Mouse (Mus musculus) heart, postnatal 25 days (tissue): ENCODE measurements around the gene Sox10. TPM values are rescaled to one million over a fixed set of nuclear protein-coding genes. Genes with fewer than 3 reads are reported as not detected.

Experiments used
- DNase-seq: peaks from one replicate; pipeline ENCODE4 v3.0.0; 2022; ENCODE audit warnings: low spot score
- intact Hi-C: fragments of 180-260 bp; cut with DNase I; formaldehyde crosslinking; loops from one replicate; pipeline ENCODE4 v1.15.1; 2025
- total RNA-seq, 2 experiments: library from RNA; stranded (reverse); gene quantifications; 2 replicates each; pipeline ENCODE4 v1.2.3; 2021

Gene Sox10
- total RNA-seq, 2 experiments from 2014 or later = 0.92 to 1.3 TPM

DNA sequence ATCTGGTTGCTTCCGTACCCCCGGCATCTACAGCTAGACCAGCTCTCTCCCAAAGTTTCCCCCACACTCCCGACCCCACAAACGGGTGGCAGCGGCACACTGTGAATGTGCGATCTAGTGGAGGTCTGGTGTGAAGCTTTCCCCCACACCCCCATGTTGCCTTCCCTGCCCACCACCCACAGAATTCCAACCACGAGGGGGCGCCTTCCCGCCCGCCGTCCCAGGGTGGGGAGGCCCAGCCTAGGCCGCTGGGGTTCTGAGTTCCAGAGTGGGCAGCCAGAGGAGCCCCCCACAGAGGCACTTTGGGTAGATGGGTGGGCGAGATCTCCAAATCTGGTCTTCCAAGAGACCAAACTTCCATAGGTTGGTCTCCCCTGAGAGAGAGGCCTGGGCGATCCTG lies 2.2 kb downstream of the Sox10 start:
- no peak for DNase-seq

DNA sequence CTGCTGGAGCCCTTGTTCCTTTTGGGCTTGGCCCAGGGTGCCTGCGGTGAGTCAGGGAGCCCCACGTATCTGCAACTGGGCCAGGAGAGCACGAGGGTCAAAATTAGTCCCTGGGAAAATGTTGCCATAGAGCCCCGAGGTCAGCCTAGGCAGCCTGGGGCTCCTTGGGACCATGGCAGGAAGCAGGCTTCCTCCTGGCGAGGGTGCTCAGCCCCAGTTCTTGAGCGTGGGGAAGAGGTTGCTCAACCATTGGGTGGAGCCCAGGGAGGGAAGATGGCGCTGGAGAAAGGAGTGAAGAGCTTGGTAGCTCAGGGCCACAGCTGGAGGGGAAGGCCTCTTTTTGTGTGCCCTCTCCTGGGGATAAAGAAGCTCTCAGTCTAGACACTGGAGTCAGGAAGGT lies 2.7 kb downstream of the Sox10 start:
- intact Hi-C loops = no loop called here
- no peak for DNase-seq

More for the DNA sequence above, 2.2 kb downstream of the Sox10 start:
- intact Hi-C loops = no loop called here

DNA sequence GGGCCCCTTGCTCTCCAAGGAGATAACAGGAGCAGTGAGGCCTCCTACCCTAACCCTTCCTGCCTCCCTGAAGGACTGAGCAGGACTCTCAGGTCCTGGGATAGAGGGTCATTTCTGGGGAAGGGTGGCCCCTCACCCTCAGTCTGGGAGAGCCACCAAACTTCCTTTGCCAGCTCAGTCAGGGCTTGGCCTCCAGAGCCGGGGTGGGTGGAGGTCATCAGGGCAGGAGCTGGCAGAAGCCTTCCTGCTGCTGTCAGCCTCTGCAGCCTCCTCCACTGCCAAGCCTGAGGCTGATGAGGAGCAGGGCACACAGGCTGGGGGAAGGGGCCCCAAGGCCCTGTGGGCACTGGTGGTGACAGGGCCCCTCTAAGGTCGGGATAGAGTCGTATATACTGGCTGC lies 9.5 kb downstream of the Sox10 start:
- DNase-seq = no peak

DNA sequence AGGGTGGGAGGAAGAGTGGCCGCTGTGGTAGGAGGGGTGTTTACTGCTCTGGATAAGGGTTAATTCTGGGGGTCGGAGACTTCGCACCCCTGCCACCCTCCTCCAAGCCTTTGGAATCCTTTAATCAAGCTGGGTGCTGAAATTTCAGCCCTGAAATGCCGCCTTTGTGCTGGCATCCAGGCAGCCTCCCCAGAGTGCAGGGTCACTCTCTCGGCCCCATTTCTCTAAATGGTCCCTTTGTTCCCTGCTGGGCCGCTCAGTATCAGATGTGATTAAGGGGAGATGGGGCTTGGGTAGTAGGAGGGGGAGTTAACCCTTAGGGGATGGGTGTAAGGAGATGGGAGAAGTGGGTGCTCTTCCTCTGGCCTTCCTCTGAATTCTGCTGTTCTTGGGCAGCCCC lies 12.3 kb downstream of the Sox10 start:
- intact Hi-C loops = no loop called here
- no peak for DNase-seq

More for the DNA sequence above, 9.5 kb downstream of the Sox10 start:
- intact Hi-C loops = no loop called here

DNA sequence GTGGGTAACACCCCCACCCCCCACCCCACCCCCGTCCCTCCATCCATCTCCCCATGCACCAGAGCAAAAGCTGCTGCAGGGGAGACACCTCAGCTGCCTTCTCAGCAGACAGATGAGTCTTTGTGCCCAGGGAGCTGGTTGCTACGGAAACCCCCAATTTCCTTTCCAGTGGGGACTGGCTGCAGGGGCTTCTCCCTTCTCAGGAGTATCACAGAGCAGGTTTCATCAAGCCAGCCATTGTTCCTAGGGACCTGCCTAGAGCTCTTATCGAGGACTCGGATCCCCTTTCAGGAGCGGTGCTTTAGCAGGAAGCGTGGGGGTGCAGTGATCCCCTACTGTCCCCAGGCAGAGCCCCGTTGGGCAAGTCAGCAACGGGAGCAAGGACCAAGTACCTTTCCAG lies 13.2 kb downstream of the Sox10 start:
- intact Hi-C loops = no loop called here
- DNase-seq = no peak

DNA sequence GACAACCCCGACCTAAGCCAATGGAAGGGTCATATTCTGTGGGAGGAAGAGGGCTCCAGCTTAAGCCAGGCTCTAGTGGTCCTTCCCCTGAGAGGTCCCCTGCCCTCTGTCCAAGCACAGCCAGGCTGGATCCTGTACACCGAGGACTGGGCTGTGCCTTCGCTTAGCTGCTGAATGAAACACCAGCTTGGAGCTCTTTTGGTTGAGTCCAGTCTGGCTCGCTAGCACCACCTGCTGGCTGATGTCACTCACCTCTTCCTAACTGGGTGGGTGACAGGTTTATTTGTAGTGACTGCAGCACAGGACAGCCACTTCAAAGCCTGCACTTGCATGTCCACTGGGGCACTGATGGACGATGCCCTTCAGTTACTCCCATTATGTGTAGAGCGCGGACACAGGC lies 16.5 kb downstream of the Sox10 start:
- intact Hi-C loops = loop anchor here (1.0 kb wide), 2 partner anchors 55 to 111 kb away; no protein-coding TSS in a partner anchor
- DNase-seq = peak; percentile 43

DNA sequence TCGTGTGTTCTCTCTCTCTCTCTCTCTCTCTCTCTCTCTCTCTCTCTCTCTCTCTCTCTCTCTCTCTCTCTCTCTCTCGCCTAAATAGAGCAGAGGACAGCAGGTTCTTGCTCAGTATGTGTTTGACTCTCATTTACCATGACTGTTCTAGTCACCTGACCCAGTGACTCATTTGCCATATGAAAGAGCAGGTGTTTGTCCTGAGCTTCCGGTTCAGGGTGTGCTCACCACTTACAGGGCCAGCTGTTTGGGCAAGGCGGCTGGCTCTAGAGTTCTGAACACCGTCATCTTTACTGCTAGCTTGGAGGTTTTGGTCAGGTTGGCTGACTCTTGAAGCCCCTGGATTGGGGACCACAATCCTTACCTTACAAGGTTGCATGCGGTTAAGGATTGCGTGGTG lies 19.5 kb downstream of the Sox10 start:
- DNase-seq = no peak
- intact Hi-C loops = no loop called here

DNA sequence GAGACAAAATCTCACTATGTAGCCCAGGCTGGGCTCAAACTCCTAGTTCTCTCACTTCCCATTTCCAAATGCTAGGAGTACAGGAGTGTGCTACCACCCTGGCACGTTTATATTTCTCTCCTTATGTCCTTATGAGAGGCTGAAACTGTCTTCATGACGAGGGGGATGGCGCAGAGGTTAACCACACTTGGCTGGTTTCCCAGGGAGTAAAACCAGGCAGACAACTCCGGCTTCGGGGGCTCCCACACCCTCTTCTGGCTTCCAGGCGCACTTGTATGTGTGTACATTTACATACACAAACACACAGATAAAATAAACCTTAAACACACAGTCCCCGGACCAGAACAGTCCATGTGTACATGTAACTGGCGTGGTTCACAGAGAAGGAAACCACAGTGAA lies 21.0 kb downstream of the Sox10 start:
- intact Hi-C loops = no loop called here
- no peak for DNase-seq

DNA sequence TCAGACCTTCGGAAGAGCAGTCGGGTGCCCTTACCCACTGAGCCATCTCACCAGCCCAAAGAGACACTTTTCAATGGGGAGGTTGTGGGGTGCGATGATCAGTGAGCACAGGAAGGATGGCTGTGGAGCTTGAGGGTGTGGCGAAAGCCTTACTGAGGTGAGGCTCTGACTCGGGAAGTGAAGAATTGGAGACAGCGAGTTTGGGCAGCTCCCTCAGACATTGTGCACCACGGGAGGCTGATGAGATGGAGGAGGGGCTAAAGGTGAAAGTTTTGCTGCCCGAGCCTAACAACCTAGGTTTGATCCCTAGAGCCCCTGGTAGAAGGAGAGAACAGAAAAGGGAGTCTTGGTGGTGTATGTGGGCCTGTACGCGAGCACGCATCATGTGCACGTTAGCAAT lies 21.7 kb downstream of the Sox10 start:
- intact Hi-C loops = no loop called here
- DNase-seq = no peak

DNA sequence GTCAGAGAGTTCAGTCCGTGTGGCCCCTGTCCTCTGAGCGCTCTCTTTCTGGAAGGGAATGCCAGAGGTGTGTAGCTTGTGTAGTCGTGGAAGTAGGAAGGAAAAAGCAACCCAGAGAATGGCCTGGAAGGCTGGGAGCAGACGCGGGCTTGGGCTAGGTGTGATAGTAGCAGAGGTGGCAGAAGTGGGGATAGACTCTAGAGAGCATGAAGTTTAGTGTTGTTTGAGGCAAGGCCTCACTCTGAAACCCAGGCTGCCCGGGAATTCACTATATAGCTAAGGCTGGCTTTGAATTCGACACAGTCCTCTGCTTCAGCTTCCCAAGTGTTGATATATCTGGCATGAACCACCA lies 23.5 kb downstream of the Sox10 start:
- intact Hi-C loops = loop anchor here (2.0 kb wide), 1 partner anchor 105 kb away; no protein-coding TSS in a partner anchor
- no peak for DNase-seq

DNA sequence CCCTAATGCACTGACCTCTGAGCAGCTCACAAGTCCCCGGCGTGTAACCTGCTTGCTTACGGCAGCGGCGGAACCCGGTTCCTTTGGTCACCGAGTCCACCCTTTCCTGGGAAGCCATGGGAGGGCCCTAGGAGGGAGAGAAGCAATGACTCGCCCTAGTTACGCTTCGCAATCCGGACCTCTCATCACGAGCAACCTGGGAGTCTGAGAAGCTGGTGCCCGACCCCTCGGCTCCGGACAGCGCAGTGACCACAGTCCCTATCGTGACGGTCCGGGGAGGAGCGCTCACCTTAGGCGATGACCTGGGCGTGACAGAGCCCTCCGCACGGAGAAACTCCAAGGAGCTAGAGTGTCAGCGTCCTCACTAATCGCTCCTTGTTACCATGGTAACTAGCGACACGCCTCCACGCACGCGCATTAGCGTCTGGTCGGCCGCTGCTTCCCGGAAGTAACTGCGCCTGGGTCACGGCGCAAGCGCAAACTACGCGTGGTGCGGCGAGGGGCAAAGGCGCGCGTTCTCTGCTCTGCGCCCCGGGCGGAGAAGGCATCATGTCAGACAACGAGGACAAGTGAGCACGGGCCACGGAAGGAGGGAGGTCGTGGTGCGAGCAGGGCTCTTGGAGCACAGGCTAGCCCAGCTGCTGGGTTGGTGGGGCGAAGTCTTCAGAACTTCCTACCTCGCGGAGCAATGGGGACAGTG lies 24.0 kb downstream of the Sox10 start, which contains the start of the genes Polr2f and 1700088E04Rik:
Polr2f (plus strand) TSS at position 144 of the 700 bp plus-strand sequence.
1700088E04Rik (minus strand) TSS at position 388 of the 700 bp plus-strand sequence.
- intact Hi-C loops = loop anchor here (2.0 kb wide), 1 partner anchor 104 kb away; no protein-coding TSS in a partner anchor
- DNase-seq = peak; percentile 86

DNA sequence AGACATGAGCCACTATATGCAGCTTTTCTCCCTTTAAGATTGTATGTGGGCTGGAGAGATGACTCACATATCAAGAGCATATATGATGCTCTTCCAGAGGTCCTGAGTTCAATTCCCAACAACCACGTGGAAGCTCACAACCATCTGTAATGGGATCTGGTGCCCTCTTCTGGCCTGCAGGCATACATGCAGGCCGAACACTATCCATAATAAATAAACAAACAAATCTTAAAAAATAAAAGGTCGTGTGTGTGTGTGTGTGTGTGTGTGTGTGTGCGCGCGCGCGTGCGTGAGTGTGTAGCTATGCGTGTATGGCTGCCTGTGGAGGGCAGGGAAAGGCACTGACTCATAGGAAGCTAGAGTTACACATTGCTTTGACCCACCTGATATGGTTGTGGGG lies 25.4 kb downstream of the Sox10 start:
- DNase-seq = no peak
- intact Hi-C loops = loop anchor here (2.0 kb wide), 1 partner anchor 103 kb away; no protein-coding TSS in a partner anchor

DNA sequence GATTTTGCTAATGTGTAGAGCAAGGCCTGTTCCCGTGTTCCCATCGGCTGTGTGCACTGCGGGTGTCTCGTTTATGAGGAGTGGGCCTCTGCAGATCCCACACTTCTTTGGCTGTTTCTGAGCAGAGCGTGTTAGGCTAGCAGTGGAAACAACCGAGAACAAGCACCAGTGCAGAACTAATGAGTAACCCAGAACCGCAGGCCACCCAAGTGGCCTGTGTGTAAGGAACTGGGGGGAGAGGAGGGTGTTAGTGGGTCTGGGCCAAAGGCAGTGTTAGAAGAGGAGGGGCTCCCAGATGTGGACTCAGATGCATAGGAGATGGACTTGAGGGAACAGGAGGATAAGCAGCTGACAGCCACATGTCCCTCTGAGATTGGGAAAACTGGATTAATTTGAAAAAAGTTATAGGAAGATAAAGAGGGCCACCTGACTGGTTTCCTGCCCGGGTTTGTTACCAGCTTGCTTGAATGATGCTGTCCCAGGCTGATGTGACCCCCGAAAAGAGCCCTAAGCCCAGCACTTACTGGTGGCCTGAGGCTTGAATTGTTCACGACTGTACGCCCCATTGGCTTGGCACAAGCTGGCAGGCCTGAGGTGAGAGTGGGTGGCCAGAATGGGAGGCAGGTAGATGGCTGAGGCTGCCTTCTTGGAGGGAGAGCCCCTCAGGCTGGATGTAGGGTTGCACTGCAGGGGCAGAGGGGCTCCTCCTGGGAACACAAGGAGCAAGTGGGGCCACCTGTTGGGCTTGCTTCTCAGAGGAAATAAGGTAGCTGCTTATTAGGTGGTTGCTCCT lies 29.1 kb downstream of the Sox10 start:
- intact Hi-C loops = no loop called here
- DNase-seq = no peak

DNA sequence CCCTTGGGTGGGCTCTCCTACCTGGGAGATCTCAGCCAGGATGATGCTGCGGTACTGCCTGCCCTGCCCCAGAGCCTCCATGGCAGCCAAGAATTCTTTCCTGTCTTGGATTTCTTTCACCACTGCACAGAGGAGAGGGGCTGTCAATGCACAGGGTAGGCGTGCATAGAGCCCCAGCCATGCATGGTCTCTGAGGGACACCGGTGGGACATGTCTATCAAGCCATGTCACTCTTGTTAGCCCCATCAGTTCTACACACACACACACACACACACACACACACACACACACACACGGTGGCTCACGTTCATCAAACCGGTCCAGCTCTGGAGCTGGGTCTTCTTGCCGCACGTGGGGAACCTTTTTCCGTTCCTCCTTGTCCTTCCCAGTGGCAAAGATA lies 29.7 kb downstream of the Sox10 start:
- DNase-seq = no peak
- intact Hi-C loops = no loop called here

DNA sequence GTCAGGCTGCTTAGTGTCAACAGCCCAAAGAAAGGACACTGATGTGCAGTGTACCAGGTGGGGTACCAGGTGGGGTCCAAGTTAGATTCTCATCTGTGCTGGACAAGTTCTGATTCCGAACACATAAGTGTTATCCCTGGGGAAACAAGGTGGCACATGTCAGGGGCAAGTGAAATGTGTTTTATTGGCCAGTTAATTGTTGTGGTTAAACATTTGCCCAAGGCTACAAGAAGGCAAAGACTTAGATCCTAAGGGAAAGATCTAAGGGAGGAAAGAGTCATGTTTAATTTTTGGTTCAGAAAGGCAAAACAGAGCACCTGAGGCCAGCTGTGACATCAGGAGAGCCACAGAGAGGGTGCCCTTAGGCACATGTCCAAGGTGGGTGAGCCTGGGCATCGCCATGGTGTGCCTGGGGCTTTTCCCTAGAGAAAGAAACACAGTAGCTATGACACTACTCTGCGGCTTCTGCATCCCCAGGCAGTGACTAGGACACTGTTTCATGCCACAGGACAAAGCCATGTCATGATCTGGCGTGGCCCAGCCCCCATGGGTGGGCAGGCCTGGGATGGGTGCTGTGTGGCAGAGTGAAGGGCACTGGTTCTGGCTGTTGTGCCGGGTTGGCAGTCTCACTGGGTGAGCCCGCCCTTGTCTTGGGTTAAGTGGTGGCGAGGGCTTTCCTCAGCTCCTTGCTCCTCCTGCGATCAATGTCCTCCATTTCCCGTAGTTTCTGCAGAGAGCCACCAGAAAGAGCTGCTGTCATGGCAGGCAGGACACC lies 30.4 kb downstream of the Sox10 start:
- no peak for DNase-seq
- intact Hi-C loops = no loop called here

DNA sequence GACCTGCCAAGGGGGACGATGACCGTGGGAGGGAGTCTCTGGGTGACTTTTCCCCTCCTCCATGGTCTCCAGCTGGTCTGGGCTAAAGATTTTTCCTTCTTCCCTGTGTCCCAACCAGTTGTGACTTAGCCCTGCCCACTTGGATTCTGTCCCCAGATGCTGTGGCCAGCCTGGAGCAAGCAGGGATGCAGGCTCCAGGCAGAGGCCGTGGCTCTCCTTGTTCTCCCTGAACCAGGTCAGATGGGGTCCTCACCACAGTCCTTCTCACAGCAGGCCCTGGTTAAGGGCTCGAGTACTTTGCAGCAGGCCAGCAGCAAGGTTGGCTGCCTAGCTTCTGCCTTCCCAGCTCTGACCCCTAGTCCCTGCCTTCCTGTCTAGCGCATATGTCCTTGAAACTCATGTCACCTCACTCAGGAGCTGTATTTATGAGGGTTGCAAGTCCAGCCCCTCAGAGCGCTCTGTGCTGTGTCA lies 31.8 kb downstream of the Sox10 start:
- intact Hi-C loops = no loop called here
- peak; percentile 48 for DNase-seq

DNA sequence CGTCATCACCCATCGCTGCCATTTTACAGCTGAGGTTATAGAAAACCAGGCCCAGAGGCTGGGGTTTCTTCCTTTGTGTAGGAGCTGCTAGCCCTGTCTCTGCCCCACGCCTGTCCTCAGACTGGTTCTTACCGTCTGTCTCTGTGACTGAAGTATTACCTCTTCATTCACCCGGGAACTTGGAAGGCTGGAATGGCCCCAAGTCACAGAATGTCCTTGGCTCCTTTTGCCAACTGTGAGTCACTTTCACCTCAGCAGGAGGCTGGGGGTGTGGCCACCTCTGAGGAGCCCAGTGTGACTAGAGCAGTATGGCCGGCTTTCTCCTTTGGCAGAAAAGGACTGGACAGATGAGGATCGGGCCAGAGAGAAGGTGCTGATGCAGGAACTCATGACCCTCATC lies 33.6 kb downstream of the Sox10 start:
- DNase-seq = peak; percentile 67
- intact Hi-C loops = no loop called here

DNA sequence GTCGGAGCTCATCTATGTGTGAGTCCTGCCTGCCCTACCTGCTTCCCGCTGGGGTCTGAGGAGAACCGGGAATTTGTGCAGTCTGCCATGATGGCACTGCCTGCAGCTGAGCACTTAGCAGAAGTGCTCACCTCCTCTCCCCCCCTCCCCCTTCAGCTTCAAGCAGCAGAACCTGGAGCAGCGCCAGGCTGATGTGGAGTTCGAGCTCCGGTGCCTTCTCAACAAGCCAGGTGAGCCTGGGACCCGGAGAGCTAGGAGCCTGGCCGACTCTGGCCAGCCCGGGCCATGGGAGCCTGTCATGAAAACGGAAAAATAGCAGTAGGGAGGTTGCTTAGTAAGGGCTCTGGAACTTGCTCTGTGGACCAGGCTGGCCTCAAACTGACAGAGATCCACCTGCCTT lies 34.3 kb downstream of the Sox10 start:
- intact Hi-C loops = no loop called here
- DNase-seq = no peak

DNA sequence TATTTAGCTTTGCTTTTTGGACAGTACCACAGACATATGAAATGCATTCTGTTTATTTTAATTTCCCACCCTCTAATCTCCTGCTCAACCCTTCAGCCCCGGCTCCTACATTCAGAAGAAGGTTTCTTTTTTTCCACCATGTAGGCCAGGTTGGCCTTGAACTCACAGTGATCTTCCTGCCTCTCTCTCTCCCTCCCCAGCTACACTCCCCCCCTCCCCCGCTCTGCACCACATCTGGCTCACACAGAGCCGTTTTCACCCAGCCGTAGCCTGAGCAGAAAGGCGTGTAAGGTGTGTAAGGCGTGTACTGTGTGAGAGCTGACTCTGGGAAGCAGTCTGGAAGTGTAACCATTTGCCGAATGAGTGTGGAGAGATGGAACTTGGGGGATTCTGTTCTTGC lies 35.7 kb downstream of the Sox10 start:
- intact Hi-C loops = no loop called here

DNA sequence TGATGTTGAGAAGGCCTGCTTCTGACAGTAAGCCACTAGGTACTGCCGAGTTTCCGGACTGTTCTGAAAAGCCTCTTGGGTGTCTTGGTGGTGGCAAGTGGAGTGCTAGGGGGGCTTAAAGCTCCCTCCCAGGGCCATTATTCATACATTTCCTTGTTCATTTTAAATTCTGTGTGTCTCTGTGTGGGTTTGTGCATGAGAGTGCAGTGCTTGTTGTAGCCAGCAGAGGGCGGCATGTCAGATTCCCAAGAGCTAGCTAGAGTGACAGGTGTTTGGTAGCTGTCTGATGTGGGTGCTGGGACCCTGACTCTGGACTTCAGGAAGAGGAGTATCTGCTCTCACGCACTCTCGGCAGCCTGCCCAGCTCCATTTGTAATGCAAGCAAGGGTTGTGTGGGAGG lies 36.8 kb downstream of the Sox10 start:
- intact Hi-C loops = no loop called here
- DNase-seq = no peak

More for the DNA sequence above, 35.7 kb downstream of the Sox10 start:
- no peak for DNase-seq
